Mouse (Mus musculus): ENCODE results near the gene Map3k21. TPM values are rescaled to one million over a fixed set of nuclear protein-coding genes. Genes with fewer than 3 reads are reported as not detected.
A peak's percentile ranks its signal among the peaks of the same experiment; 100 is the strongest.

Map3k21 gene
- total RNA-seq (2021) (1 to 10 TPM in 1 of 2 experiments, under 1 TPM in 1; 0.78 to 1.6 TPM), polyA plus RNA-seq (2012; rRNA removed) (1.5 and 1.9 TPM in 2 replicates)
- long read RNA-seq, full-length matches to known transcripts: 1 of 1 reads
- long read RNA-seq, partial matches to known transcripts: 0 of 1 reads
- long read RNA-seq, other reads (novel, unspliced or antisense): 0 of 1 reads

DNA sequence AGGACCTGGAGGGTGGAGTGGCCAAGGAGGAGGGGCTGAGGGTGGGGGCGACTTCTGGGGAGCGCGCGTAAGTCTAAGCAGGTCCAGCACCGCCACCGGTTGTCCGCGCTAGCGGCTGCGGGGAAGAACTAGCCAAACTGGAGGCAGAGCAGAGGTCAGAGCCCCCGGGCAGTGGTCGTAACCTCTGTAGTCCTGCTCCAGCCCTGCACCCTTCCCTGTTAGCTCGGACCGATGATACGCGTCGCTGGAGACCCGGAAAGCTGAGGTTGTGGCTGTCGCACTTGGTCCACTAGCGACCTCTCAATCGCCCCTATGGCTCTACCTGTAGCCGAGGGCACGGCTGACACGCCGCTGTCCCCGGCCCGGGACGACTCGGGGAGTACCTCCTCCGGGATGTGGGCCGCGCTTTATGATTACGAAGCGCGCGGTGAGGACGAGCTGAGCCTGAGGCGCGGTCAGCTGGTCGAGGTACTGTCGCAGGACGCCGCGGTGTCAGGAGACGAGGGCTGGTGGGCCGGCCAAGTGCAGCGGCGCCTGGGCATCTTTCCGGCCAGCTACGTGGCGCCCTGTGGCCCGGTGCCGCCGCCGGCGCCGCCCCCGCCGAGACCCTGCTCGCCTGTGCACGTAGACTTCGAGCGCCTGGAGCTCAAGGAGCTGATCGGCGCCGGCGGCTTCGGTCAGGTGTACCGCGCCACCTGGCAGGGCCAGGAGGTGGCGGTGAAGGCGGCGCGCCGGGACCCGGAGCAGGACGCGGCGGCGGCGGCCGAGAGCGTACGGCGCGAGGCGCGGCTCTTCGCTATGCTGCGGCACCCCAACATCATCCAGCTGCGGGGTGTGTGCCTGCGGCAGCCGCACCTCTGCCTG is at the start of gene Map3k21:
Gene Map3k21 (plus strand): TSS at position 86 of the 864 bp plus-strand sequence.
- DNase-seq: peak; percentile 63

DNA sequence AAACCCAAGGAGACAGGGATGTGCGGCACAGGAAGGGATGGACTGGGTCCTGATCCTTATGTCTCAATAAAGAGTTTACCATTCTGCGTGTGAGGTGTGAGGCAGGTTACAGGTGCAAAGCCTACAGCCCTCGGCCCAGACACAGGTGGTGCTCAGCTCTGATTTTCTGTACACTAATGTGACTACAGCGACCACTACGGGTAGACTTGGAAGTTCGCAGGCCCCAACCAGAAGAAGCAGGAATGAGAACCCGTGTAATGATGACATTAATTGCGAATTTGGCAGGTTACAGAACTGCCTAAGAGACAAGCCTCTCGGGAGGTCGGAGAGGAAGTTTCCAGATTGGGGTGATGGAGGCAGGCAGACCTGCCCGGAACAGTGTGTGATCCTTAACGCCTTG is 44.1 kb upstream of the Map3k21 start:
- DNase-seq: no peak

DNA sequence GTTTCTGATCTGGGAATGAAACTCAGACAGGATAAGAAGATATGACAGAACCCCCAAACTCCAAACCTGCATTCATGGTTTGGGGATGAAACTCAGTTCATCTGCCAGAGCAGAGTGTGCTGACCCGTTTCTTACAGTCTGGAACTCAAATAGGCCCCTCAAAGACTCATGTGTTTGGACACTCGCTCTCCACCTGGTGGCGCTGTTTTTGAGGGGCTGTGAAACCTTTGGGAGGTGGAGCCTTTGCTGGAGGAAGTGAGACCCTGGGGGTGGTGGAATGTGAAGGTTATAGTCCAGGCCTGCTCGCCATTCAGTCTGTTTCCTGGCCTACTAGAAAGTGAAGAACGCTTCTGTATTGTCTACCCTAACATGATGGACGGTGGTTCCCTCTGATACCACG is 41.7 kb upstream of the Map3k21 start:
- no peak for DNase-seq

DNA sequence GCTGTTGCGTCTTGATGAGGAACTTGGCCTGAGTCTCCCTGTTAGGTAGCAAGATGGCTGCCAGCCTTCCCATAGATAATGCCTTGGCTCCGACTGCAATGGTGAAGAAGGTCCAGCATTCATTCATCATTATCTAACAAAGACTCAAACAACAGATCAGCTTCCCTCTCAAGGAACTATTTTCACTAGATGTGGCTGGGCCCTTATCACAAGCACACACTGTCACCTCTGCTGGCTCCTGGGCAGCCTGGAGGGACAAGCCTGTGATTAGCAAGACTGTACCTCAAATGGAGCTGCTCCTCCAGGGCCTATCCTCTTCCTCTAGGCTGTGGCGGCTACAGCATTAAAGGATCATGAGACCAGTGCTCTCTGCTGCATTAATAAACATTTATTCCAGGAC is 40.5 kb upstream of the Map3k21 start:
- DNase-seq: no peak

DNA sequence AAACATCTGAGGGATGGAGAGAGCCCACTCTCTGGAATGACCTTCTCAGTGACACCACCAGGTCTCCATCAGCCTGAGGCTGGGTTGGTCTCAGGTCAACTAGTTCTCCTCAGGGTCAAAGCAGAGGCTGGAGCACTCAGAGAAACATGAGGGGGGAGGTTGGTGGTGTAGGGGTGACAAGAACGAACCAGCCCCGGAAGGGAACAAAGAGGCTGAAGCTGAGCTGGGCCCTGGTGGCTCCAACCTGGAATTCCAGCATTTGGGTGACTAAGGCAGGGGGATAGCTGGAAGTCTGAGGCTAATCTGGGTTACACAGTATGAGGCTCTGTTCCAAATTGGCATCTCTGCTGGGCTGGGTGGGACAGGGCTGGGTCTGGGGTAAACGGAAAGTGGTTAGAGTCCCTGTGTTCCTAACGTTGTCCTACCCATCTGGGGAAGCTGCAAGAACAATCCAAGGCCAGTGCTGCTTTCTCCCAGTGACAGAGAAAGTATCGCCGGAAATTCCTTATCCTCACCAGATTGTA is 40.0 kb upstream of the Map3k21 start:
- no peak for DNase-seq

DNA sequence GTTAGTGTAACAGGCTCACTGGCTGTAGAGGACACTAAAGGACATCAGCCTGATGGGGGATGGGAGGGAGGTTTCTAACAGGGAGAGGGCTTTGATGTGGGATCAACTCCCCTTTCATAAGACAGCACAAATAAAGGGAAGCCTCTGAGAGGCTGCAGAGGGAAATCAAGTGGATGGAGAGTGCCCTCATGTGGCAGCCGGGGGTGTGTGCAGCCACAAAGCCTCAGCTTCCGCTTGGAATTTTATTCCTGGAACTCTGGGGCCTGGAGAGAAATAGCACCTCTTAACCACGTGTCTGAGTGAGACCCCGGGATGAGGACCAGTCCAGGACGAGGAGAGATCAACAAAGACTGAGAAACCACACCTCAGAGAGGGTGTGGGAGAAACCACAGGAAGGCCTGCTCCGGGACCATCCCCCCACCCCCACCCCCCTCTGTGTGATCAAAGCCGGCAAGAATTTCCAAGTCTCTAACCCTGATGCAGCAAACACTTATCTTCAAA is 39.4 kb upstream of the Map3k21 start:
- peak; percentile 72 for DNase-seq

DNA sequence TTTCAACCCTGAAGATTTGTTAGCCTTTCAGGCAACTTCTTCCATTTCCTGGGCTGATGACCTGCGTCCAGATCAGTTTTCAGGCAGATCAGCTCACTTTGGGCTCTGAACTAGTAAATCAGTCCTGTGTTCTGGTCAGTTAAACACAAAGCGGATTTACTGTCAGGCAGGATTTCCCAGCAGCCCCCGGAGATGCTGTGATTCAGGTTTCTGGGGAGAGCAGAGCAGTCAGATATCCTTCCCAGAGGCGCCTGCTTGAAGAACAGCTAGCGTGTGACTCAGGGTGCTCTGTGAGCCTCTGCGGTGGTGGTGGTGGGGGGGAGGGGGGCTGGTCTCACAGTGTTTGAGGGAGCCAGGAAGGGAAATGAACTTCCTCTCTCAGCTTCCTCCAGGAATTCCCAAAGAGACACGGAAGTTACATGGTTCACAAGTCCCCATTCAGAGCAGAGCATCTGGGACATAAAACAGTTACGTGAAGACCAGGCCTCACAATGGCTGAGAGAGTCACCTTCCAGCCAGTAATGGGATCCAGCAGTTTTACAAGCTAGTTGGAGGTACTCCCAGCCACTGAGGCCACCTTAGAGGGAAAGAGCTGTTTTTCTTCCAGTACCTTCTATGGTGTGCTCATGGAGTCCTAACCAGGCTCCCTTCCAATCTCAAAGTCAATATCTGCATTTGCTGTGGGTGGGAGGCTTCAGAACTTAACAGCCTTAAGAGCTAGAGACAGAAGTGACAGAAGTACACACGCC is 37.6 kb upstream of the Map3k21 start:
- no peak for DNase-seq

DNA sequence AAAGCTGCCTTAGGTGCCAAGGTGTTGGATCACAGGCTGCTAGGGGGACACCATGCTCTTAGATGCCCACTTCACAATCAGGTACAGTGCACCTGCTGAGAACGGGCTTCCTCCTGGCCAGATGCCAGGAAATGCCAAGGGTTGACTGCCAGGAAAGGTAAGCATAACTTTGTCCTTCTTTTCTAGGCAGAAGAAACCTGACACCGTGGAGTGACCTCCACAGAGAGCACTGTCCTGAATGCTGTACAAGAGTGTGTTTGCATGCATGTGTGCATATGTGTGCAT is 37.1 kb upstream of the Map3k21 start:
- no peak for DNase-seq

DNA sequence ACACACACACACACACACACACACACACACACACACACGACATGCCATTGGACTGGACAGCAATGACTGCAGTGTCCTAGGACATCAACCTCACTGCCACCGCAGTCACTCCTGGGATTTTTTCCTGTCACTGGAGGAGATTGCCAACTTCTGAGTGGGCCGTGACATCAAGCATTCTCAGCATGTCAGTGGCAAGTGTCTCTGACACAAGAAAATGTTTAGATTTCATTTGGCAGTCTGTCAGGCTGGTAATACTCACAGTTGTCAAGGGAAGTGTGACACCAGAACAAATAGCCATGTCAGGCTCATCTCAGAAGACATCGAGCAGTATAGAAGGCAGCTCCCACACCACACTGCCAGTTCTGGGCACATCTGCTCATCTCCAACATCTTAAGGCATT is 29.8 kb upstream of the Map3k21 start:
- no peak for DNase-seq

DNA sequence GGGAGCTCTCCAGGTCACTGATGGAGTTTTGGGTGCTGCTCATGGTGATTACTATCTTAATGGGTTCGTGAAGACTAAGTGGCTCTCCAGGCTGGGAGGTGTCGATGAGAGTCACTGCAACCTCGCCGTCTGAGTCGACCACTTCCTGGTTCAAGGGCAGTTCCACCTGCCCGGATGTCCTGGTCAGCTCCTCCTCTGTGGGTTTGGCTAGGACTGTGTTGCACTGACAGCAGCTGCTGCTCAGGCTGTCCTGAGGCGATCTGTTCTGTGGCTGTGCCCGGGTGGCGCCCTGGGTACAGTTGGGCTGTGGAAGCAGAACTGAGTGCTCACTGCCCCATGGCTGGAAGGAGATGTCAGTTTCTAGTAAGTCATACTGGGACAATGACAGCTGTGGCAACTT is 22.7 kb upstream of the Map3k21 start:
- DNase-seq: no peak

DNA sequence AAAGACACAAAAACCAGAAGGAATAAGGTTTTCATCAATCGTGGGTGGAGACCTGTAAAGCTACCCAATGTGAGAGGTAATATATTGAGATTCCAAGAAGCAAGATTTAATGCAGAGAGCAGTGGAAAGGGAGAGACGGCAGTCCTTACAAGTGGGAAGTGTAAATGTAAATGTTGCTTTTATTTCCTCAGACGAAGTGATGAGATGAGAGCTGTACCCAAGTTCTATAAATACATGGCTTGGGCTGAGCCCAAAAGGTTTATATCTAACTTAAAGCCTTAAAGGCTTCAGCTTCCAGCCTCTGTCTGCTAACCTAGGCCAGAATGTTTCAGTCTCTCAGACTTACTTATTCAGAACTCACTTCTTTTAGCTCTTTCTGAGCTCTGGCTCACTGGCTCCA is 20.3 kb upstream of the Map3k21 start:
- DNase-seq: no peak

DNA sequence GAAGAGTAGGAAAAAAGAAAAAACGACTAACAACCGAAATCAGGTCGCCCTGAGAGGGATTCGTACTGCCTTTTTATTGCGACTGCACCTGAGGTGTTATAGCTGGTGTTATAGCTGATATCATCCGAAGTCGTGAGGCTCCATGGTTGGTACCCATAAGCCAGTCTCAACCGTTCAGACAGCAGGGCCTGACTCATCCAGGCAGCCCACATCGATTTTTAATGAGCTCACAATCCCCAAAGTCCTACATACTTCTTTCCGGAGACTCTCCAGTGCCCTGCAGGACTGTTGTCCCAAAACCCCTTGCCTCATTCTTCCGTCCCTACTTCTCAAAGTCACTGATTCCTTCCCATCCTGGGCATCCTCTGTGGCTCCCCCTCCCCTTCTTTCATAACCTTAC is 12.9 kb upstream of the Map3k21 start:
- no peak for DNase-seq

DNA sequence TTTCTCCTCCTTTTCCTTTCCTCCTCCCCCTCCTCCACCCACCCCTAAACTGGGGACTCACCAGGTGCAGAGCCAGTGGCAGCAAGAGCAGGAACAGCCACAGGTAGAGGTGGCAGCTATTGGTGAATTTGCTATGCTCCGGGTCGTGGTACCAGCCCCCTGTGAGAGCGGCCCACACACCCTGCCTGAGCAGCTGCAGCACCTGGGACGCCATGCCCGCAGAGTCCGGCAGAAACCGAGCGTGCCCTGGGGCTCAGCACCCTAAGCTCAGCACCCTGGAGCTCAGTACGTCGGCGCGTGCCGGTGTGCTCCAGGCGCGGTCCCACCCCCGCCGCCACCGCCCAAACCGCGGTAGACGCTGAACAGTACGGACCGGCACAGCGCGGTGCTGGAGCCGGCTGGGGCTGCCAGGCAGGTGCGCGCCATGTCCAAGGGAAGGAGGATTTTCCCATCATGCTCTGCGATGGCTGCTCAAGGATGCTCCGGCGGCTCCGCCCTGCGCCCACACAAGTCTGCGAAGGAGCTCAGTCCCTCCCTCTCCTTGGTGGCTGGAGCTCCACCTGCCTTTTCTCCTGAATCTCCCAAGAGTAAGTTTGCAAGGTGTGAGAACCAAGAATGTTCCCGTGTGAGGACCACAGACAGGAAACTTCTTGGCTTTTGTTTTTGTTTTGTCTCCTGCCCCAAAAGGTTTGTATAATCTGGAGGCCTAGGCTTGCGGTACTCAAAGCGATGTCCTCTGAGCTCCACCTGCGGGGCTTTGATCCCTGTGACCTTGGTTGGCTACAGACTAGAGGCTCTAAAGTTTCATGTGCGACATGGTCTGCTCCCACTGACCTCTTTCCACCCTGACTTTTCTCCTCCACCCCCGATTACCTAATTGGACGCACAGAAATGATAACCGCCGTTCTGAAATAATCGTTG is 12.1 kb upstream of the Map3k21 start, which contains the start of gene Pcnx2:
Gene Pcnx2 (minus strand): TSS at position 450 of the 921 bp plus-strand sequence.
- no peak for DNase-seq

DNA sequence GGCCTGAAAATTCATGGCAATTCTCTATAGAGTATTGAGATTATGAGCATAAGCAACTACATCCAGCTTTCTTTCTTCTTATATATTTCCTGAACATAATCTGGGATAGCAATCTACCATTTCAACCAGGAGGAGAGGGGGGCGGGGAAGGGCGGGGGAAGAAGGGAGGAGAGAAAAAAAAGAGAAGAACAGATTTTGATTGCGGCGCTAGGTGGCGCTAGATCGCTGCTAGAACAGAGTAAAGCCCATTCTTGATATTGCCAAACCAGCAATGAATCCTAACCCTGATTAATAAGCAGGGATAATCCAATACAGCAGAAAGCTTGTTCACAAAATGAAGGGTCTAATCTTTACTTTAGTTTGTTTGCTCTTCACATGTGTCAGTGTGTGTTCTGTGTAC is 11.4 kb upstream of the Map3k21 start:
- DNase-seq: peak; percentile 47

DNA sequence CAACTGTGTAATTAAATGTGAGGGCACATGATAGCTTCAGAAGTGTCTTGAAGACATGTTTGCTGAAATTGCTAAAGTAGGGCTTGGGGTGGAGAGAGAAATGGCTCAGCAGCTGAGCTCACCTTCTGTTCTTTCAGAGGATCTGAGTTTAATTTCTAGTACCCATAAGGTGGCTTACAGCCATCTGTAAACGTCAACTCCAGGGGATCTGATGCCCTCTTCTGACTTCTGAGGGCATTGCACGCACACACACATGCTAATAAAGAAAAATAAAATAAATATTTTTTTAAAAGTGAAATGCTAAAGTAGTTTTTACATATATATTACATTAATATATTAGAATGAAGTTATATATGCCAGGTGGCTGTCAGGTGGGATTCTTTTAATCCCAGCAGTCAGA is 9.1 kb upstream of the Map3k21 start:
- DNase-seq: no peak

DNA sequence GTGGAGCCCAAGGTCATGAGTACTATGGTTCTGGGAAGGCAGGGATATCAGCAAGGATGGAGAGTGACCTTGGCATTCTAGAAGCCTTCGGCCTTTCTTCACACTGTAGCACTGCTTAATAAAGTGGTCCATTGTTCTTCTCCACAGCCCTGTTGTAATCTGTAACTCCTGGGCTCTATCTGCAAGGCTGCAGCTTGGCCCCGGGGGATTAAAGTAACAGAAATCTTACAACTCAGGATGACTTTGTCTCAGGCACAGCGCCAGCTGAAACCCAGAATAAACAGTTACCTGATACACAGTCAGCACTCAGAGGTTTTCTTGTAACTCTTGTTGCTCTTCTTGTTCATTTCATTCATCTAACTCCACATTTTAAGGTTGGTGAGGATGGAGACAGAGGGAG is 7.7 kb upstream of the Map3k21 start:
- DNase-seq: peak; percentile 30

DNA sequence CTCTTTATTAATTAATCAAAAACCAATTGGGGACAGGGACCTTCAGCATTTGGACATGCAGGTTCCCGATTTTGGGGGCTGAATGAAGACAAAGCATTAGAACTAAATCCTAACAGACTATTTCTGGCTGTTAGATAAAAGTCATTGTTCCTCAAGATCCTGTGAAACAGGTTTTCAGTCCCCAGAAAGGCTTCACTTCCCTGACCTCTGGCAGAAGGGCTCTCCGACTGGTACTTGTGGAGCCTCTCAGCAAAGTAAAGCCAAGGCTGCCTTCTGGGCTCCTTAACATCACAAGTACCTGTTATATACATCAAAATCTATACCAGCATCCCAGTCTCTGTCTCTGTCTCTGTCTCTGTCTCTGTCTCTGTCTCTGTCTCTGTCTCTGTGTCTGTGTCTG is 4.9 kb upstream of the Map3k21 start:
- no peak for DNase-seq

DNA sequence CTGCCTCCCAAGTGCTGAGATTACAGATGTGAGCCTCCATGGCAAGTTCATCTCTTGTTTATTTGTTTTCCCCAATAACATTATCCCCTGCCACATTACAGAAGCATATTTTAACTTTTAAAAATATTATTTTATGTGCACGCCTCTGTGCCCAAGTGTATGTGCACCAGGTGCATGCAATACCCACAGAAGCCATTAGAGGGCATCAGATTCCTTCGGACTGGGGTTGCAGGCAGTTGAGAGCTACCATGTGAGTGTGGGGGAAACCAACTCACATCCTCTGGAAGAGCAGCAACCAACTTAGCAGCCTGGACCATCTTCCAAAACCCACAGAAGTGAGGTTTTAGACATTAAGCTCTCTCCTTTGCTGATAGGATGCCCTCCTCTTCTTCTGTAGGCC is 2.9 kb upstream of the Map3k21 start:
- no peak for DNase-seq

DNA sequence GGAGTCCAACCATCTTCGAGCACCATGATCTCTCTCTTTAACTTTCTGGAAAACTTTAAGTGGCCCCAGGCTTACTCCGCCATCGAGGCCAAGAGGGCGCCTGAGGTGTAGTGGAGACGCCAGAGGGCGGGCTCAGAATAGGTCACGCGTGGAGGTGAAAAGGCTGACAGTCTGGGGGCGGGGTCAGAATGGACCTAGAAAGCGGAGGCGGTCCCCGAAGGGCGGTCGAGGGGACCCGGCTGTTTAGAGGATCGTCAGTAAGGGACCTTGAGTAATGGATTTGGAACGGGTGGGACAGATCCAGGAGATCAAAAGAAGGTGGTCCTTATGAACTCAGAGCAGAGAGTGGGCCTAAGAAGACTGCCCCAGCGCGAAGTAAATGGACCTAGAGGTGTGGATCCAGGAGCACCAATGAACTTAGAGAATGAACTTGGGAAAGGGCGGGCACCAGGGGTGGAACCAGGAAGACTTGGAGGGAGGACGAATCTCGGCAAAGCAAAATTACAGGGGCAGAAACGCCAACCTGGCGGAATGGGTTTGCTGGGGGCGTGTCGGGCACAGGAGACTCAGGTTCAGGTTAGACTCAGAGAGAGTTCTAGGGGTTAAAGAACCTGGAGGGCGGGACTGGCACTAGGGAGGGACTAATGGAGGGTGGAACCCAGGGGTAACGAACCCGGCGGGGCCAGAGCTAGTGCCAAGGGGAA is 437 bp upstream of the Map3k21 start:
- DNase-seq: peak; percentile 85

DNA sequence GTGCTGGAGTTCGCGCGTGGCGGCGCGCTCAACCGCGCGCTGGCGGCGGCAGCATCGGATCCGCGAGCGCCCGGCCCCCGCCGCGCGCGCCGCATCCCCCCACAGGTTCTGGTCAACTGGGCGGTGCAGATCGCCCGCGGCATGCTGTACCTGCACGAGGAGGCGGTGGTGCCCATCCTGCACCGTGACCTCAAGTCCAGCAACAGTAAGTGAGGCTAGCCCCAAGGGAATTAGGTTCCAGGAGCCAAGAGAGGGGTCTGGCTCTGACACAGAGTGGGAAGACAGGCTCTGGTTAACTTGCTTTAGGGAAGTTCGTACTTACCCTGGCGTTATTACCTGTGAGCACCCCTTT is 955 bp downstream of the Map3k21 start:
- DNase-seq: no peak

DNA sequence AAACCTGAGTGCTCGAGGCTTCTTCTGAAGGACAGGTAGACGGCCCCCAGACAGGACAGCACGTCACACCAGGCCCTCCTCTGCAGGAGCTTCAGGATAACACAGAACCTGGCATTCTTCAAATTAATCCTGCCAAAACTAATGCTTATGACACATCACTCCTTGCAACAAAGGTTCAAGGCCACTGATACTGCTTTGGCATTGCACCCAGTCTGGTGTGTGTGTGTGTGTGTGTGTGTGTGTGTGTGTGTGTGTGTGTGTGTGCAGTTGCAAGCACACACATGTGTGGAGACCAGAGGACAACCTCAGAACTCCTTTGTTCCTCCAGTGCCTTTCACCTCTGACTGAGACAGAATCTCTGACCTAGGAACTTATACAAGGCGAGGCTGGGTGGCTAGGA is 3.0 kb downstream of the Map3k21 start:
- DNase-seq: peak; percentile 69

Data from adrenal gland, adult 2 months (tissue).